Mouse (Mus musculus): ENCODE measurements around the gene Arl9.
"Not testable (repeated sequence)": the region's sequence is repeated elsewhere in the genome, so short reads cannot be mapped to it uniquely, and the experiment has no call there.

The Arl9 gene

DNA sequence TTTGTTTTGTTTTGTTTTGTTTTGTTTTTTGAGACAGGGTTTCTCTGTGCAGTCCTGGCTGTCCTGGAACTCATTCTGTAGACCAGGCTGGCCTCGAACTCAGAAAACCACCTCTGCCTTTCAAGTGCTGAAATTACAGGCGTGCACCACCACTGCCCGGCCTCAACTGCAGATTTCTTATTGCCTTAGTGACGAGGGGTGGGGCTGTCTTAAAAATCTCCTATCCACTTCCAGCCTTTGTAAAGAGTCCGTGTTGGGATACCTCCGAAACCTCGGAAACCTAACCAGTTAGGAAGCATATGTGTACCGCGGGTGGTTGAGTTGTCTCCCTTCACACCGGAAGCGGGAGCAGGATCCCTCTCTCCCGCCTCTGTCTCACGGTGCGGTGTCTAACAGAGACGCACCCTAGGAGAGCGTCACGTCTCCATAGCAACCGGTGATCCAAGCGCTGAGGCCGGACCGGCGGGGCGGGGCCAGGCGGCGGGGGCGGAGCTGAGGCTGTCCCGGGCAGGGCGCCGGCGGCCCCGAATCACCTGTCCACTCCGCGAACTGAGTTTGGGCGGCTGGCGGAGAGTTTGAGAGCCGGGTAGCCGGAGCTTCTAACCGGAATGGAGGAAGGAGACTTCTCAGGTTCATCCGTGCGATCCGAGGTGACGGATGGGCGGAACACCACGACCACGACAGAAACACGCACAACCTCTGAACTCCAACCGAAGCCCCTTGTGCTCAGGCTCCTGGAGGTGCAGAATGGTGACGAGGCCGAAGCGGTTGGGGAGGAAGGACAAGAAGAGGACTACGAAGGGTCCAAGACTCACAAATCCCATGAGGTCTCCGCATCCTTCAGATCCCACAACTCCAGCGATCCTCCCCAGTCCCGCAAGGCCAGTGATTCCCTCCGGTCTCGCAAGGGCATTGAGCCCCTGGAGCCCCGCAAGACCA, 12.0 kb downstream of the Arl9 start, which contains the start of gene Thegl:
Gene Thegl (plus strand): TSS at position 480 of the 939 bp plus-strand sequence.
- DNase-seq (ENCODE audit: low read depth in 1 of 2, low spot score in 2 of 2) = peak; percentile 56 to 71

DNA sequence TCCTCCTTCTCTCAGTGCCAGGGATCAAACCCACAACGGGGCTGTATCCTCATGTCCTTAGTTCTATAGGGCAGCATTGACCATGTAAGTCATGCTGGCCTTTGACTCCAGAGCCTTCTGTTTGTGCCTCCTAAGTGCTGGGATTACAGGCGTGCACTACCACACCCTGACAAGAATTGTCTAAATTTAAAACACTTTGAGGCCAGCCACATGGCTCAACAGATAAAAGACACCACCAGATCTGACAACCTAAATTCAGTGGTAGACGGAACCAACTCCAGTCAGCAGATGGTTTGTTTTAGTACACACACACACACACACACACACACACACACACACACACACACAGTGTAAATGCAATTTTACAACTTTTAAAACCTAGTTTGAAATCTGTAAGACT, 24.2 kb downstream of the Arl9 start:
- DNase-seq (ENCODE audit: low read depth in 1 of 2, low spot score in 2 of 2) = no peak

DNA sequence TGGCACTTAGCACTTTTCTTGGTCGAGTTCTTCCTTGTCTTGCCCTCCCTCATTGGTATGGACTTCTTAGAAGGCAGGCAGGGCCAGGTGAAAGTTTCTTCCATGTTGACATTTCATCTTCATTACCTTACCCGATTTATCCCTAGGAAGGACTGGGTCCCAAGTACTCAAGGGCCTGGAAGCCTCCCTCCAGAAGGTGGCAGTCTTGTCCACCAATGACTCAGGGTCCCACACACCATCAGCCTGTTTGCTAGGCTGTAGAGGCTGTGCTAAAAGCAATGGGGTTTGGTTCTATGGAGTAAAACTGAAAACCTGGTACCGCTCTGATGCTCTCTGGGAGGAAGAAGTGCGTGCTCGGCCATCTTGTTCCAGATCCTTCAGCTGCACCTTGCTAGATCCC, 25.9 kb downstream of the Arl9 start:
- peak in 1 of 2 experiments; percentile 33 for DNase-seq (ENCODE audit: low read depth in 1 of 2, low spot score in 2 of 2)

DNA sequence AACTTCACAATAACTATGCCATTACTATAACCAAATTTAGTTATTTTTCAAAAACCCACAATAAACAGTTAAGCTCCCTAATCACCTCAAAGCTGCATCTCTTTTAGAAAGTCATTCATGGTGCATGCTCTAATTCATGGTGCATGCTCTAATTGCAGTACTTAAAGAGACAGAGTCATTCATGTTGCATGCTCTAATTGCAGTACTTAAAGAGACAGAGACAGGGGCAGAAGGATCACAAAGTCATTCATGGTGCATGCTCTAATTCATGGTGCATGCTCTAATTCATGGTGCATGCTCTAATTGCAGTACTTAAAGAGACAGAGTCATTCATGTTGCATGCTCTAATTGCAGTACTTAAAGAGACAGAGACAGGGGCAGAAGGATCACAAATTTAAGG, 31.2 kb downstream of the Arl9 start:
- not testable (repeated sequence) for DNase-seq (ENCODE audit: low read depth in 1 of 2, low spot score in 2 of 2)

DNA sequence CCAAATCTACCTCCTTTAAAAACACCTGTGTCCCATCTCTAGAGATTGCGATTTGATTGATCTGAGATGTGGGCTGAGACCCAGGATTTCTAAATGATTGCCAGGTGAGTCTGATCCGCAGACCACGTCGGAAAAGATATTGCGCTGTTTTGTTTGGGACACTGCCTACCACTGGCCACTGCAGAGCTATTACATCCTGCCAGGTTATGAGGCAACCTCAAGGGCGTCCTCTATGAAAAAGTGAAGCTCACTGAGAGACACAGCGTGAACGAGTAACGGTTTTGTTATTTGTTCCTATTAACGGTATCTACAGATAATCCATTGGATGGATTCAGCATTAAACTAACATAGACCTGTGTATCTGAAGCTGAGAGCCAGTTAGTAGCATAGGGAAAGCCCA, 34.6 kb downstream of the Arl9 start:
- no peak for DNase-seq (ENCODE audit: low read depth in 1 of 2, low spot score in 2 of 2)

DNA sequence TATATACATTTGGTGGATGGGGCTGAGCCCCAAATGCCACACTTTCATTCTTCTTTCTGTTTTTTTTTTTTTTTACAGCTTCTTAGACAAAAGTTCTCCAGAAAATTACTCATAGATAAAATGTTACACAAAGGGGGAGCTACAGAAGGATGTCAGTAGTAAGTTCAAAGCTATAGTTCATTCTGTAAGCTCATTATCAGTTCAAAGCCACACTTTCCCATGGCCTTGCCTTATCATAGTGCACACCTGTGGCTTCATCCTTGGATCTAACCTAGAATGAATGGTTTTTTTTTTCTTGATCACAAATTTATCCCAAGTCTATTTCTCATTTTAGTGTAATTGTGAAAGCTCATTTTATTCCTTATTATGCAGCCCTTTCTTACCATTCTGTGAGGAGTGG, 35.5 kb downstream of the Arl9 start:
- DNase-seq (ENCODE audit: low read depth in 1 of 2, low spot score in 2 of 2) = no peak

DNA sequence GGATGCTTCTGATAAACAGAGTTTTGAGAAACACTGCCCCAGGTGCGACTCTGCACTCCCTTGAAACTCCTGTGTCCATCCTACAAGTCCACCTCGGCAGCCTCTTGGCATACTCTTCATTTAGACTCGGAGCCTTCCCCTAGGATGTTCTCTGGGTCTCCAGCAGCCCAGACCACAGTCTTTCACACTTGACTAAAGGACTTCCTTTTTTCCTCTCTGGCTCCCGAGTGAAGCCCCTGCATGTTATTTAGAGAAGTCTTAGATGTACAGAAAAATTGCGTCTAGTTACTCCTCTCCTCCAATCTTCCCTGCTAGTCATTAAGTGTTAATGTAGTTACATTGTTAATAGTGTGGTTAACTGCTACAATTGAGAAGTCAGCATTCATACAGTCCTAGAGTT, 40.5 kb downstream of the Arl9 start:
- DNase-seq (ENCODE audit: low read depth in 1 of 2, low spot score in 2 of 2) = no peak

DNA sequence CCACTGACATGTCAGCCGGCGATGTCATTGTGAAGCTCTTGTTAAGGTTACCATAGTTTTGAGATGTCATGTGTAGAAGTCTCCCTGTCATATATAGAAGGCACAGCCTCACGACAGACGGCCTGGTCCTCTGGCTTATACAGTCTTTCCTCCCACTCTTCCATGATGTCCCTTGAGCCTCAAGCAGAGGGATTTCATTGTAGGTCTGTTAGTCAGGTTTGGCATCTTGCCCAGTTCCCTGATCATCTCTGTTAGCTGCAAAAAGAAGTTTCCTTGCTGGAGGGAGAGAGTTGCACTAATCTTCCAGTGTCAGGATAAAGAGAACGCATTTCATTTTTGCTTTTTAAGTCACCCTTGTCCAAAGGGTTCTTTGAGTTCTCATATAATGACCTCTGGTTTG, 48.8 kb downstream of the Arl9 start:
- no peak for DNase-seq (ENCODE audit: low read depth in 1 of 2, low spot score in 2 of 2)

DNA sequence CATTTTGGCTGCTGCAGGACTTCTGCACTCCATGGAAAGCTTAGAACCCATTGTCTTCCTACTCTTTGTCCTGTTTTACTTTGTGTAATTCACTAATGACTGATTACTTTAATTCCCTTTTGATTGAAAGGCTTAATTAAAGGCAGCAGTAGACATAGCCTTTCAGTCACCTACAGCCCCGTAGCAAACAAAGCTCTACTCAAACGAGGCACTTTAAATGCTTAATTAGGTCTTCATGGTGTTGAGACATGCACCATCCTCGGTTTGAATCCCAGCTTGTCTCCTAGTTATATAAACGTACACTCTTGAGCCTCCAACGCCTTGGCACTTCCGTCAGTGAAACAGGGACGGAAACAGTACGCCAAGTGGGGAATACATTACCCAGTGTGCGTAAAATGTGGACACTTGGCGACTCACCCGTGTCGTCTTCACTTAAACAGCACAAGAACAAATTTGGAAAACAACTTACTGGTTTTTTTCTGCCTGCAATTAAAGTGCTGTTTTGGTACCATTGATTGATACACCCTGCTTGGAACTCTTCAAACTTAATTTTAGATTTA, 53.1 kb downstream of the Arl9 start:
- no peak for DNase-seq (ENCODE audit: low read depth in 1 of 2, low spot score in 2 of 2)
